Mouse (Mus musculus) naive thymus-derived CD4-positive, alpha-beta T cell, adult 2 months (primary cell): ENCODE measurements around the gene Gucy2e.

Source experiments
- DNase-seq: peaks from one replicate; pipeline ENCODE4 v3.0.0-alpha.2; 2011; ENCODE audit warnings: low read depth

The Gucy2e gene

DNA sequence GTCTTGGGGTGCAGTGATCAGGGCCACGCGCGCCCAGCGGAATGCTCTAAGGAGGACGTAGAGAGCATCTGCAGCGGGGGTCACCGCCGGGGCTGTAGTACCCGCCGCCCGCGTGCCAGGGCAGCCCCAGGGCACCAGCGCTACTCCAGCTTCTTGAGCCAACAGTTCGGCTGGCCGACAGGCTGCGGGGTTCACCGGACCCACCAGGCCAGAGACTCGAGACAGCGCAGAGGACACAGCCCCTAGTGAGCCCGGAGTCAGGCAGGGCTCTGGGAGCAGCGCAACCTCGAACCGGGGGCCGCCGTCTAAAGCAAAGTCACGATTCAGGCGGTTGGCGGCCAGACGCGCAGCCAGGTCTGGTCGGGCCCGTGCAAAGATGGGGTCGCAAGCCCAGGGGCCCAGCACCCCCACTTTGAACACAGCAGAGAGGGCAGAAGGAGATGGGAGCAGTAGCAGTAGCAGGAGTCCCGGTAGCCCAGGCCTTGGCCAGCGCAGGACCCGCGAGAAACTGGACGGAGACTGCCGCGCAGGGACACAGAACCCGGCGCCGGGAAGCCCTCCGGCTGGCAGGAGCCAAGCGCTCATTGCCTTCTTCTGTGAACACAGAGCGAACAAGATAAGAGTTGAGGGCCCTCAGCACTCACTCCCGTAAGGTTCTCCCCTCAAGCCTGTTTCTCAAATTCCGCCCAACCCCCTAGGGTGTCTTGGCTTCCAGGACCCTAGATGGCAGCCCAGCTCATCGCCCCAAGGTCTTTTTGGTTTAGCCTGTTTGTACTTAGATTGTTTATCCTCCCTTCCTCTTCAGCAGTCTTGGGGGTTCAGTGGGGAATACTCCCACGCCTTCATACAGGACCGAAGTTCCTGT, 543 bp downstream of the Gucy2e start:
- no peak for DNase-seq

DNA sequence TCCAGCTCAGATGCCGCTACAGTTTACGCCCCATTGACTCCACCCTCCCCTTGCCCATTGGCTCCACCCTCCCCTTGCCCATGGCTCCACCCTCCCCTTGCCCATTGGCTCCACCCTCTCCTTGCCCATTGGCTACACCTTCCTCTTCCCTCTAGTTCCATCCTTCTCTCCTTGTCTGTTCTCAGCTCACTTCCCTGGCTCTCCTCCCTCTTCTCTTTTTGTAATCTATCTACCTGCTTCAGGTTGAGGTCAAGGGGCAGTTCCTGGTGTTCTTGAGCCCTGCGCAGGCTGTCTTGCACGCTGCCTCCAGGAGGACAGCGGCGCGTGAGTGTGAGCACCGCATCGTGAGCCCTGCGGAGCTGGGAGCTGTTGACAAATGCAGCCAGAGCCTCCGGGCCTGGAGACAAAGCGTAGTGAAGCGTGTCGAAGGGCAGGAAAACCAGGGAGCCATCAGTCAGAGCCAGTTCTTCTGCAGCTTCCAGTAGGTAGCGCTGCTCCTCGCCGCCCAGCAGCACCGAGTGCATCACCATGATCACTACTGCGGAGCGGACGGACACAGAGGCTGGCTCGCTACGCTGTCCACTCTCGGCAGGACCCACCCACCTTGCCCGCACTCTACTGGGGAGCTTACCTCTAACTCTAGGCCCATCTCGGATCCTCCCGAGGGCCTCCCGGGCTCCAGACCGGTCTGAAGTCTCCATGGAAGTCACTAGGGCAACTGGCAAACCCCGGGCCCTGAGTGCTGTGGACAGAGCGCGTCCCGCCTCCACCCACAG, 1.4 kb downstream of the Gucy2e start:
- DNase-seq, result peak; percentile 88

DNA sequence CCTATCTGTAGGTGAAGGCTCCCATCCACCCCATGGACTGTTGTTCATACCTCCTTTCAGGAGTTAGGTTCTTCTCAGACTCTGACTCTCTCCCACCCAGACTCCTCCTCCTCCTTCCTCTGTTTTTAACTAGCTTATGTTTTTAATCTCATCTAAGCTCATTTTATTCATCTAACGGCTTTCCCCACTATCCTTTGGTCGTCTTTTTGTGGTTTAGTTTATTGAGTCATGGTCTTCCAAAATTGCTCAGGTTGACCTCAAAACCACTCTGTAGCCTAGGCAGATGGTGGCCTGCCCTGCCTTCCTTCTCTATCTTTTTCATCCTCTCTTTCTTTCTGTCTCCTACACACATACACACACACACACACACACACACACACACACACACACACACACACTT, 3.7 kb downstream of the Gucy2e start:
- peak; percentile 32 for DNase-seq

DNA sequence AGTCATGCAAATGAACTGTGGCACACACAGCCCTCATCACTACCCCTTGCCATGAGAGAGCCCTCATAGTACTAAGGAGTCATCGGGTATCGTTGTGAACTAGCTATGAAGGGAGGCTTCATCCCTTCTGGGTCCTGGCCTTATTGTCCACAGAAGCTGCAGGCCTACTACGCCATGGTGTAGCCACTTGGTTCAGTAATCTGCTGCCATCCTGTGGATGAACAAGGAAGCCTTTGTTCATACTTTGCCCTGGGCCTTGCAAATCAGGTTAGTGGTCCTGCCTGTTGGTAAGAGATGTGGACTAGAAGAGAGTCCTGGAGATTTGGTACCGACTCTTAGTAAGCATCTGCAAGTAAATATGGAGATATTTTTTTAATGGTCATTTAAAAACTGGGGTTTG, 6.4 kb downstream of the Gucy2e start:
- no peak for DNase-seq

DNA sequence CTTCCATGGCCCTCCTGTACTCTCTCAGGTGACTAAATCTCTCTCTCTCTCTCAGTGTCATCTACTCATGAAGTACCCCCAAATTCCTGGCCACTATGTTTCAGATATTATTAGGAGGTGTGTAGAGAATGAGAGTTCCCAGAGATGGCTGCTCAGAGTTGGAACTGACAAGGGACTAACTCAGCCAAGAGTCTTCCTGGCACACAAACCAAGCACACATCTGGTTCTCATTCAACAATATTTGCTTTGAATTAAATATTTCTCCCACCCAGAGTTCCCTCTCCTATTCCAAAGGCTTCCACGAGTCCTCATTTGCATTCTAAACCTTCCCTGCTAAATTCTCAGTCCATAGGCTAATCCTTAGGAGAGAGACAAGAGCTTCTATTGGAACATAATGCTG, 11.1 kb downstream of the Gucy2e start:
- no peak for DNase-seq

DNA sequence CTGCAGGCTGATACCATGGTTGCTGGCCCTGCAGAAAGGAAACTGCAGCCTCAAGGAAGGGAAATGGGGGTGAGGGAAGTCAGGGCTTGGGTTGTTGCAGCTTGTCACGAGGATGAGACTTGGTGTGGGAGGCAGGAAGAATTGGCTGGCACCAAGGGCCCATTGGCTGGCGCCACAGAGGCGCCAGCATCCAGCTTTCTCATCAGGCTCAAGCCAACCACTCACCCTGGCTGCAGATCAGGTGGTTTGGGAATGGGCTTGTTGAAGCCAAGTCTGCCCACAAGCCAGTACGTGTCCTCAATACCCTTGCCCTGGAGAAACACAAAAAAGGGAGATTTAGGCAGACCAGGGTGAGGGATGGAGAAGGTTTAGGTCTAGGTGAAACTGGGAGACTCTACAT, 13.7 kb downstream of the Gucy2e start:
- no peak for DNase-seq

DNA sequence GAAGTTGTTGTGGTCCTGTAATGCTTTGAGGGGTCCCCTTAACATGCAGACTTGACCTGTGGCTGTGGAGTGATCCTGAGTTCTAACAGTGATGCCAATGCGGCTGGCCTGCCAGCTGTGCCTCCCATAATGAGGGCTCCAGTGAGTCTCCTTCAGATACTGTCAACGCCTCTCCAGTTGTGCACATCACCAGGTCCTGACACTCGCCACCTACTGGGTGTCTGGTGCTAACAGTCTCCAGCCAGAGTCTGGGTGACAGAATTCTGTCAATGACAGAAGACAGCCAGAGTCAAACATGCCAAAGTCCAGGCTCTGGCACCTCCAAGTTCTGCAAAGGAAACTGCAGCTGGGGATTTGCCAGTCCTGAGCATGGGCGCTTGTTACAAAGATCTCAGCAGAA, 15.8 kb downstream of the Gucy2e start:
- DNase-seq, result no peak

DNA sequence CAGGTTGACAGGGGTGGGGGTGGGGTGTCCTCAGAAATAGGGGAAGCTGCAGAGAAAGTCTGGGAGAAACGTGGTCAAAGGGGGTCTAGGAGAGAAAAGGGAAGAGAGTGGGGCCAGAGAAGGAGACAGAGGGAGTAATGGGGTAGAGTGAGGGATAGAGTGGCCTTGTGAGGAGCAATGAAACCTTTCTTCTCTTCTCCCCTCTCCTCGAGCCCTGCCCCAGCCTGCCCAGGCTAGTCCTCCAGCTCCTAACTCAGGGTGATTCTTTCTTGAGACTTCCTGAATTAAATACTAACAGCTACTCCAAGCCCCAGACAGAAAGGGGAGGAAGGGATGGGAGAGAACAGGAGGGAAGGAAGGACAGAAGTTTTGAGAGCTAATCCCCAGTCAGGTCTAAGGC, 18.2 kb downstream of the Gucy2e start:
- DNase-seq, result no peak

DNA sequence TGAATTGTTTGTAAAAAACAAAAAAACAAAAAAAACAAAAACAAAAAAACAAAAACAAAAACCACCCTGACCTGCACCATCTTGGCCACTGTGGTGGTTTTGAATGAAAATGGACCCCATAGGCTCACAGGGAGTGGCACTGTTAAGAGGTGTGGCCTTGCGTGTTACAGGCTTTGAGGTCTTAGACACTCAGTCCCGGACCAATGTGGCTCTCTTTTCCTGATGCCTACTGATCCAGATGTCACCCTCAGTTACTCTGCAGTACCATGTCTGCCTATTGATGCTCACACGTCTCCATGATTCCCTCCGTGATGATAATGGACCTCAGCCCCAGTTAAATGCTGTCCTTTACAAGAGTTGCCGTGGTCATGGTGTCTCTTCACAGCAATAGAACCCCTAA, 19.4 kb downstream of the Gucy2e start:
- no peak for DNase-seq

DNA sequence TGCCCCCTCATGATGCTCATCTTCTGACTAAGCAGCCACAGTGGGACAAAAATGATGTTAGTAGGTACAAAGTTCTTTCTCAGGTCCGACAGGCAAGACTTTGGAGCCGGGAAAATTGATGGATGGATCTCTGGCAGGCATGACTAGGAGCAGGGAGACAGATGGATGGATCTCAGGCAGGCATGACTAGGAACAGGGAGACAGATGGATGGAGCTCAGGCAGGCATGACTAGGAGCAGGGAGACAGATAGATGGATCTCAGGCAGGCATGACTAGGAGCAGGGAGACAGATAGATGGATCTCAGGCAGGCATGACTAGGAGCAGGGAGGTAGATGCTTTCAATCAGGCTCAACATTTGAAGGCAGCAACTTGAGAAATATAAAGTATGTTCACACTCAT, 25.4 kb downstream of the Gucy2e start:
- DNase-seq, result no peak

DNA sequence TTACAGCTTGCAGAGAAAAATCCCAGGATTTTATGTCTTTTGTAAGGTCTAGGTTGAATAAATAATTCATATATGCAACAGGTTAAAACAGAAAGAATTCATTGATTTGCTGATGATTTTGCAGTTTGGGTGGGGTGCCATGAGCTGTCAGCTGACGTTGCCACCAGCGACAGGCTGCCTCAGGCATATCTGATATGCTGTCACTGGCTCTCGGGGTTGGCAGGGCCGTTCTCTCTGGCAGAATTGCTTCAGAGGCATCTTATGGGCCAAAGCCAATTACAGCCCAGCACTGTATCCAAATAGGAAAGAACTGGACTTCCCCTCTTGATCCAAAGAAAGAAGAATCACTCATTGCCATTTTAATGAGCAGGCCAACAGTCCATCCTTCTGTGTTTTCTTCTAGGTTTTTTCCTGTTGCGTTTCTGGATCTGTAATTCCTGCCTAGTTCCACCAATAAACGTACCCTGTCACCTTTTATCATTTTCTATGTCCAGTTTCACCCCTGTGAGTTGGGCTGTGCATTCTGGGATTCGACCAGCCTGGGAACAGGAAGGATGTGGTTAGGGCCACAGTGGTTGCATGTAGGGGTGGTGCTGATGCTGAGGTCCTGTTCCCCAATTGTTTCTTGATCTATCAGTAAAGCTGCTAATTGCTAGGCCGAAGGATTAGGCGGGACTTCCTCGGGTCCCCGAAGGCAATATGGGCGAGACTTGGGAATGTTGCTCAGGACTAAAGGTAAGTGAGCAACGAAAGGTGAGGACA, 34.2 kb downstream of the Gucy2e start:
- DNase-seq, result no peak

DNA sequence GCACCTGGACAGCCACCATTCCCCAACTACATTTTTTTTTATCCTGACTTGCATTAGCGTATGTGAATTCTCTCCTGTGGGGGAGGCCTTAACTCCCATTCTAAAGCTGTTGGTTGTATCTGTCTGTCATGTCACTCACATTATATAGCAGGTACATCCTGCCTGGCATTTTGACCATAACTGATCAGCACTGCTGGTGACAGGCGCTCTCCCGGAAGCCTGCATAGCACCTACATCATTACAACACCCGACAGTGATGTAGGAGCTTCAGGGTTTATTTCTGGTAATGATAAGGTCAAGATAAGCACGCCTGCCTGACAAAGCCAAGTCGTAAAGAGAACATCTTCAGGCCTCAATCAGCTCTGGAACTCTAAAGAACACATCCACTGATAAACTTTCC, 36.6 kb downstream of the Gucy2e start:
- no peak for DNase-seq

DNA sequence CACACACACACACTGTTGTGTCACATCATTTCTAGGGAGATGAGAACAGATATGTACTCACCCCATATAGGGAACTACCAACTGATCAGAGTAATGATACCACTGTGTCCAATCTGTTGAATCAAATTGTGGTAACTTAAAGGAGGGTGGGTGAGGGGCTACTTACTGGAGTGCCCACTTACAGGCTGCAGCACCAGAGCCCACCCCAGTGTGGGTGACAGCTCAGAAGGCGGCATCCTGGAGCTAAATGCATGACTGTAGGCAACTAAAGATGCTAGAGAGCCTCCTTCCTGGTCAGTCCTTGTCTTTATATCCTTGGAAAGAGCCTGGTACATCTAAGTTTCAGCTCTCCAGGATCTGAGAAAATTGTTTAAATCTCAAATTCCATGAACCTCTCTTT, 37.6 kb downstream of the Gucy2e start:
- DNase-seq, result no peak

DNA sequence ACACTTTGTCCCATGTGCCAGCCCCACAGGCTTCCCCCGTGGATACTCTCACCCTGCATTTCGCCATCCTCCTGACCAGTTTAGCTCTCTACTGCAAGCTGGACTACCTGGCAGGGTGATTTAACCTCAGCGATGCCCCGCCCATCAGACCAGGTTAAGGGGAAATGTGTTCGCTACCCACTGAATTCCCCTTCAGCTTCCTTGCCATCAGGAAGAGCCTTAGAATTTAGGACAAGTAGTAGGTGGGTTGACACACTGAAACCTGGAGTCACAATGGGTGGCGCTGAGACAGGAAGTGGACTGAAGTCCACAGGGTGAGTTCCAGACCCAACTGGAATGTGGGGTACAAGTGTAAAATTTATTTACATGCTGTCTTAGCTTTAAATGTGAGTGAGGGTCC, 39.1 kb downstream of the Gucy2e start, which contains the start of gene Alox8:
Alox8 (minus strand) TSS at position 101 of the 400 bp plus-strand sequence.
- DNase-seq, result no peak

DNA sequence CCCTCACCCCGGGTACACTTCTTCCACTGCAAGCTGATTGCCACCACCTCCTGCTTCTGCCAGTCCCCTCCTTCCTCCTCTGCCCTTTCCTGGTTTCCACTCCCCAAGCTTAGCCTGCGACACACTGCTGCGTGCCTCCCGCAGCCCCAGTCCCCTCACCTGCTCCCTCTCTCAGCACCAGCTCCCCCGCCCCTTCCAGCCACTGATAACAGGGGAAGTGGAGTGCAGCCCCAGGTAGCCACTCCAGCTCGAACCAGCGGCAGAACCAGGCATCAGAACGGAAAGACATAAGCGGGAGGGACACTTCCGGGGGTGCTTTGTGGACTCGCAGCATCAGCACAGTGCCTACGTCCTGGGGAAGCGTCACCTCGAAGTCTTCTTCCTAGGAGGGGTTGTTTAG, 39.6 kb downstream of the Gucy2e start:
- DNase-seq, result peak; percentile 61

DNA sequence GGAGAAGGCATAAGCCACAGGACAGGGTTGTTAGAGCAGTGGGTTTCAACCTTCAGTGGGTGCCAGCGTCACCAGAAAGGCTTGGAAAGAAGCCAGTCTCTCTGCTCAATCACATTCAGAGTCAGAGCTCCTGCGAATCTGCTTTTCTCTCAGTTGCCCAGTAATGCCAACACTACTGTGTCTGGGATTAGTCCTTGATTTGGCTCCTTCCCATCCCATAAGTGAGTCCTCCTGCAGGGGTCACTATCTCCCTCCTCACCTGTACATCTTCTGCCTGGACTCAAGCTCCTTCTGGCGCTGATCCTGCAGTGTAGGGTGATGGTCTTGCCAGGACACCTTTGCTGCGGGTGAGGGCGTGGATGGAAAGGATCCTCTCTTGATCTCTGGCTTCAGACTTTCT, 40.1 kb downstream of the Gucy2e start:
- peak; percentile 38 for DNase-seq

DNA sequence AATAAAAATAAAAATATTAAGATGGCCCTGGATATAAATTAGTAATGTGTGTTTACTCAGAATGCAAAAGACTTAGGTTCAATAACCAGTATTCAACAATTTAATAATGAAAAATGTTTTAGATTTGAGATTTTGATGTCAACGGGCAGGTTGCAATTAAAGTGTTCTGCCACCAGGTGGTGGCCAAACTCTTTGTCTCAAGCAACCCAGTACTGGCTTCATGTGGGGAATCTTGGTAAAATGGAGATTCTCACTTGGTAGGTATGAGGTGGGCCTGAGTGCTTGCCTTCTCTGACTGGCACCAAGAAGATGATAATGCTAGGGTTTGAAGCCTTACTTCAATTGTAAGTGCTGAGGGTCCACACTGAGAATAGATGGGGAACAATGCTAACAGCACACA, 44.0 kb downstream of the Gucy2e start:
- peak; percentile 73 for DNase-seq

DNA sequence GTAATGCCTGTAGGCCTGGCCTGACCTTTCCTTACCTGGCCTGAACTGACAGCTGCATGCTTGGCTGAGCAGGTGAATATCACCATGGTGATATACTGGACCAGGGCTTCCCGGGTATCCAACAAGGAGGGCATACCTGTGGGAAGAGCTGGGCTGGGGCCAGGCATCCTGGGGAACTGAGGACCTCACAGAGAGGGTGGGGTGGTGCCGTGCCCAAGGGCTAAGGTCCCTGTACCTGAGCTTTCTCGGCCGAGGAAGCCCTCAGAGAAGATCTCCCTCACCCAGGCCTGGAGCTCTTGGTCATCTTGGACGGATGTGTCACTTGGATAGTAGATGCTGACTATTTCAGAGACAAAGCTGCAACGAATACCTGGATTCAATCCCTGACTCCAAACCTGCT, 50.9 kb downstream of the Gucy2e start:
- DNase-seq, result no peak

DNA sequence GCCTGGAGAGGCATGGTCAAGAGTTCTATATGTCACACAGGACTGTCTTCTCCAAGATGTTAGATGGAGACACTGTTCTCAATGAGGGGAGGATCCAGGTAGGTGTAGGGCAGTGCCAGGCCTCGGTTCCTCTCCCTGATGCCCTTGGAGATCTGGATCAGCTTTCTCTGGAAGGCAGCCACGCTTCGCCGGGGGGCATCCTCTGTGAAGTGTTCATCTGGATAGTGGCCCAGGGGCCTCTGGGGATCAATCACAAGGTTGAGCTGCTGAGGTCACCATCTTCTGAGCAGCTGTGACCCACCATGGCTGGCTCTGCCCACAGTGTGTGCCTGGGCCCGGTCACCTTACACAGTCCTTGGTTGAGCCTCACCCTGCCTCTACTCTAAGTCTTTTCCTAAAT, 51.8 kb downstream of the Gucy2e start:
- DNase-seq, result no peak

DNA sequence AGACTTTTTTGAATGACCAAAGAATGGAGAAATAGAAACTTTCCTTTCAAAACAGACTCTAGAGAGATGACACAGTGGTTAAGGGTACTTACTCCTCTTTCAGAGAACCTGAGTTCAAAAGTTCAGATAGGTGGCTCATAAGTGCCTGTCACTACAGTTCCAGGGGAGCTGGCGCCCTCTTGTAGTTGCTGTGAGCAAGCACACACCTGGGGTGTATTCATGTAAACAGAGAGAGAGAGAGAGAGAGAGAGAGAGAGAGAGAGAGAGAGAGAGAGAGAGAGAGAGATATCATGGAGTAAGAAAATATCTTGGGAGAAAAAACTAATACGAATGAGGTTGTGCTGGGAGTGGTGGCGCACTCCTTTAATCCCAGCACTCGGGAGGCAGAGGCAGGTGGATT, 56.7 kb downstream of the Gucy2e start:
- DNase-seq, result no peak

DNA sequence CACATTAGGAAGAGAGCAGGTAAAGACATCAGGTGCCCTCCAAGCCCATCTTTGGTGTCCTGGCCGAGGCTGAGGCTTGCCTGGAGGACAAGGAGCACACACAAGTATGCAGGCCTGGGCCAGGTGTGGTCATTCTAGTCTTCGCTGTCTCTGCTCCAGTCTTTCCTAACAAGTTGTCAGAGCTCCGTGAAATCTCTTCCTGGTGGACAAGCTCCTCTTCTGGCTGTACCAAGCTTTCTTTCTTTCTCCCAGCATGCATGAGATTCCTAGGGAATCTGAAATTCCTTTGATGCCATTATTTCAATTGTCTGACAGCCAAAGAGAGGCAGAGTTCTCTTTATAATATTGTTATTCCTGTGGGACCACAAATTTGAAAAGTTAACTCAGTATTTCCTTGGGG, 57.3 kb downstream of the Gucy2e start:
- DNase-seq, result no peak

DNA sequence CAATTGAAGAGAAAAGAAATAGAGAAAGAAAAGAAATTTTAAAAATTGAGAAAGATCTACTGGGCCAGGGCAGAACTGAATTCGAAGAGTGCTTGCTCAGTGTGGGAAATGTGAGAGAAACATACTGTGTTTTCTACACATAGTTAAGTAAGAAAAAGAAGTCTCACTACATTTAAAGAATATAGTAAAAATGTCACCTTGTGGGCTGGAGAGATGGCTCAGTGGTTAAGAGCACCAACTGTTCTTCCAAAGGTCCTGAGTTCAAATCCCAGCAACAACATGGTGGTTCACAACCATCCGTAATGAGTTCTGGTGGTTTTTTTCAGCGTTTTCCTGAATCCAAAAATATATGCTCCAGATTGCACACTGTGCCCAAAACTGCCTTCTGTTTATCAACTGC, 58.3 kb downstream of the Gucy2e start:
- no peak for DNase-seq

DNA sequence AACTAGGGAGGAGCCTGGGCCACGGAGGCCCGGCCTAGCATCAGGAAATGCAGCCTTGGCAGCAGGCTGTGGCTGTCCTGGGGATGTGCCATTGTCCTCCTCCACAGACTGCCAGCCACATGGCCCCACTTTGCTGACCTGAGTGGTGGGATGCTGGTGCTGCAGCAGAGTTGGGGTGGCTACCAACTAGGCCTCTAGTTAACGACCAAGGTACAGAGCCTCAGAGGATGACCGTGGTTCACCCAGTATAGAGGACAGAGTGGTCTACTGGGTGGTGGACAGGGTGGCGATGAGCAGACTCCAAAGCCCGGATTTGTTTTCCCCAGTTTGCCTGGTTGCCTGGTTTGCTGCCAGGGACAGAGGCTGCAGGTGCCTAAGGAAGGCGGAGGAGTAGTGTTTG, 62.1 kb downstream of the Gucy2e start:
- no peak for DNase-seq
